Mouse (Mus musculus) mouse embryonic stem cell (cell line): ENCODE data around the gene Cdr2.
"Not testable (repeated sequence)": the region's sequence is repeated elsewhere in the genome, so short reads cannot be mapped to it uniquely, and the experiment has no call there.

ENCODE experiments used
- in situ Hi-C, 2 experiments: fragments of 300-500 bp; cut with MboI; formaldehyde crosslinking; loops; 1 replicate in 1 of 2; 3 replicates in 1 of 2; pipeline ENCODE4 v1.14.3; 2019 to 2020; ENCODE audit warnings: low sequenced_read_pairs in 2 of 2, low pct_unique_long_range_greater_than_20kb in 1 of 2, mixed read lengths in 1 of 2; ENCODE audit not compliant: unreplicated experiment in 1 of 2

Cdr2 gene

DNA sequence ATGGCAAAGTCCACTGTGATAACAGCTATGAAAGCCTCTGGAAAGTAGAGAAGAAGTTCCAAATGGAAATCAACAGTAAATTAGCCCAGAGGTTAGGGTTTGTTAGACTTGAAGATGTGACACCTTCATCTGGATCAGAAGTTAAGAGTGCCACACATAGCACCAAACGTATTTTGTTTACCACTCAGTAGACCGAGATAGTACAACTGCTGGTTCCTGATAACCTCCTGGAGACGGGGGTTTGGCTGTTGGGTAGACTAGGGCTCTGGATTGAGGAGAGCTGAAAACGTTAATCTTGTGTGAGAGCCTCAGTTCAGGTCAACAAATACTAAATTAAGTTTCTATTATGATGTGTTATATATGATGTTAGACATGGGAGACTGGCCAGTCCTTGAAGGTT lies 2.1 kb downstream of the Cdr2 start:
- in situ Hi-C loops: no loop called here

DNA sequence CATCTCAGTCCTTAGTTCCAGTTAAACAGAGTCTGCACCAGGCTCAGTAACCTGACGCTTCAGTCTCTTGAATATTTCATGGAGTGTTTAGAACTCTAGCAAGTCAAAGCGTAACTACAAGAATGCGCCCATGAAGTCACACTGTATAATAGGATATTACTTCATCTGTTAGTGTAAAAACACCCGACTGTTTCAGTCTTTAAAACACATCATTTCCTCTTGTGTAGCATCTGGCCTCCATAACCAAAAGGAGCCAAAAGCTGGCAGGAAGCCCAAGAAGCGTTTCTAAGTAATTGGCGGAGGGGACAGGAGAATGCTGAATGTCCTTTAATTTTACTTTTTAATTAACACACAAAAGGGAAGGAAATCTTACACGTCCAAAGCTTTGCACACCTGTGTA lies 5.0 kb downstream of the Cdr2 start:
- in situ Hi-C loops: no loop called here

DNA sequence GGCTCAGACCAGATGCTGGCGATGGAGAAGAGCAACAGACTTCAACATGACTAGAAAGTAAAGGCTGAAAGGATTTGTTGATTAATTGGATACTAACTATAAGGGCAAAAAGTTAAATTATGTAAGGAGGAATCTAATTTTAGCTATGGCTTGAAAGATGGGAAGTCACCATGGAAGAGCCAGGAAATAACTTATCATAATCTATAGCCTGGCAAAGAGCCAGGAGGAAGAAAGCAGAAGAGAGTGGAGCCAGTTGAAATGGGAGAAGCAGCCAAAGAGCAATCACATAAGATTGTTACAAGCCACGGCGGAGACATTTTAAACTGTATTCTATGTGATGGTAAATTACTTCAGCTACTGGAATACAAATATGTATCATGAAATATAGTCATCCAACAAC lies 8.1 kb downstream of the Cdr2 start:
- in situ Hi-C loops: no loop called here

DNA sequence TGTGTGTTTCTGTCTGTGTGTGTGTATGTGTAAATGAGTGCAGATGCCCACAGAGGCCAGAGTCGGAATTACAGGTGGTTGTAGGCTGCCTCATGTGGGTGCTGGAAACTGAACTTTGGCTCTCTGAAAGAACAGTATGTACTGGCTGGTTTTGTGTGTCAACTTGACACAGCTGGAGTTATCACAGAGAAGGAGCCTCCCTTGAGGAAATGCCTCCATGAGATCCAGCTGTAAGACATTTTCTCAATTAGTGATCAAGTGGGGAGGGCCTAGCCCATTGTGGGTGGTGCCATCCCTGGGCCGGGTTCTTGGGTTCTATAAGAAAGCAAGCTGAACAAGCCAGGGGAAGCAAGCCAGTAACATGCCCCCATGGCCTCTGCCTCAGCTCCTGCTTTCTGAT lies 9.6 kb downstream of the Cdr2 start:
- in situ Hi-C loops: not testable (repeated sequence)

DNA sequence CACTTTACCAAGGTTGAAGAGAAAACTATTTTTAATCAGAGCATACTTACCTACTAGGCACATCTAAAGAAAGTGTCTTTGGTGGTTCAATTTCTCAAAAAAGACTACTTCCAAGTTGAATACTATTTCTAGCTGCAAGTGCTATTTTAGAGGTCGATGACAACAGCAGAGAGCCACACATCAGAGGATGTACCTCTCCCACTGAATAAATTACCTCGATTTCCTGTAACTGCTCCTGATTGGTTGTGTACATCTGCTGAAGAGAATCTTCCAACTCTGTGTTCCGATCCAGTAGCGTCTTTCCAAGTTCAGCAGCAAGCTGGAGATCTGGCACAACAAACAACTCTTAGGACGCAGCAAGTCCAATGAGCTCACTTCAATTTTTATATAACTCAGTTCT lies 12.0 kb downstream of the Cdr2 start:
- in situ Hi-C loops: no loop called here

DNA sequence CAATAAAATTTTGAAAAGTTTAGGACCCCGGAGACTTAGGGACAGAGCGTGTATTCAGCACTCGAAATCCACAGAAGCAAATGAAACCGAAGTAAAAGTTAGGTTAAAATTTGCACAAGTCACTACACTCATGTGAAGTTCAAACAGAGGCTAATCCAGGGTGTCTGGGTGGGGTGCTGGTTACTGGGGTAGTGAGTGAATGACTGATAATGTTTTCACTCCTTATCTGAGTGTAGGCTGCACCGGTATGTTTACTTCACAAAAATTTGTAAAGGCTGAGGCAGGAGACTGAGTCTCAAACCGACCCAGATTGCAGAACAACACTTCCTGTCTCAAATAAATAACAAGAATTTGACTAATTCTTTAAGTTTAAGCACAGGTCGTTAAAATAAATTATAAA lies 12.9 kb downstream of the Cdr2 start:
- in situ Hi-C loops: no loop called here

DNA sequence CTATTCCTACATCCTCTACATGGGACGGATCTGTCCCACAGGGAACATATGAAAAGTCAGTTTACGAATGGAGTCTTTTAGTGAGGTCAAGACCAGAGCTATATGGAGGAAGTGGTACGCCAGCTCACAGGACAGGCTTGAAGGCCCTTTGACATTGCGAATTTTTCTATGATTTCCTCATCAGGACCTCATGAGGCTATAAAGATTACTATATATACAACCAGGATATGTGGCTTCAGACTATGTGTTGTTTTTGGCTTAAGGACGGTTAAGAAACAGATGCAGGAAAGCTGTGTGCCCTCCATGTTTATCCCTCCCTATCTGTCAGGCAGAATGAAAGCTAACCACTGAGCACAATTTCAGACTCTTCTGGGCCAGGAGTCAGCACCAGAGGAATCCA lies 19.0 kb downstream of the Cdr2 start:
- in situ Hi-C loops: no loop called here

DNA sequence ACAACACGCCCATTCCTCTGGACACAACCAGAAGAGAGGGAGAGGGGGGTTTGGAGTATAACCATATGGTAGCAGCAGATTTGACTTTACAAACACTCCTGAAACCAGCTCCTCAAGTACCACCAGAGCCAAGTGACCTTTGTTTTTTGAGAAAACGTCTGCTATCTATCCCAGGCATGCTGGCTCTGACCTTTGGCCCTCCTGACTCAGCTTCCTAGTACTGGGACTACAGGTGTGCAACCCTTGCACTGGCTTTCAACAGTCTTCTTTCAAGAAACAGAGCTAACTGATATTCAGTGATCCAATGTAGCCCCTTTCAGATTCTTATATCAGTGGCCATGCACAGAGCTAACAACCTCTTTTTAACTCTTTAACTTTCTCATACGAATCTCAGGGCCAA lies 20.2 kb downstream of the Cdr2 start:
- in situ Hi-C loops: no loop called here

DNA sequence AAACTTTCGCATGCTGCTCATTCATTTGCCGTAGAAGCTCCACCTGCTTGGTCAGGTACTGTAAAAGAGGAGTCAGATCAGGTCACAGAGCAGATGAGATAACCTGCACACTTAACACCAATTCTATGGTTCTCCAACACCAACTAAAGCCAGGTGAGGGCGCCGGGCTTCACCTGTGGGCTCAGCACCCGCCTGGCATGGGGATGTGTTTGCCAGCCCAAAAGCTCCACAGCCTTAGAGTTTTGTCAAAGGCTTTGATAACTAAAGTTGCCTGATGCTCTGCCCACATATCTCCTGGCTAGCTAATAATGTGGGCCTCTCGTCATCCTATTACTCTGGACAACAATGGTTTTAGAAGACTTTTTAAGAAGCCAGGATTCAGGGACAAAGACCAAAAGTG lies 21.5 kb downstream of the Cdr2 start:
- in situ Hi-C loops: no loop called here

DNA sequence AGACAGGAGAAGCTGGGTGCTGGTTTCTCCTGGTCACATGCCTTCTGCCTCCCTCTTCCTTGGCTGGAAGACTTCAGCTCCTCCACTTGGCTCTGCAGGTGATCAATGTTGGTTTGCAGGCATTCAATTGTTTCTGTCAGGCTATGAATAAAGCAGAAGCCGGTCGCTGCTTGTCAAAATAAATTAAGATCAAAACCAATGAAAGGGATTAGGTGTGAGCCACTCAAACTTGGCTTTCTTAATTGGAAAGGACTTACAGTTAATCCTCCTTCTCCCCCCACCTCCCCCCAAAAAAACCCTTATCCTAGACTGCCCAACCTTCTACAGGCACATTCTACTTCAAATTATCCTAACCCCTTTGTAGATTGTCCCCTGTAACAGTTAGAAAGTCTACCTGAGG lies 22.0 kb downstream of the Cdr2 start:
- in situ Hi-C loops: no loop called here

DNA sequence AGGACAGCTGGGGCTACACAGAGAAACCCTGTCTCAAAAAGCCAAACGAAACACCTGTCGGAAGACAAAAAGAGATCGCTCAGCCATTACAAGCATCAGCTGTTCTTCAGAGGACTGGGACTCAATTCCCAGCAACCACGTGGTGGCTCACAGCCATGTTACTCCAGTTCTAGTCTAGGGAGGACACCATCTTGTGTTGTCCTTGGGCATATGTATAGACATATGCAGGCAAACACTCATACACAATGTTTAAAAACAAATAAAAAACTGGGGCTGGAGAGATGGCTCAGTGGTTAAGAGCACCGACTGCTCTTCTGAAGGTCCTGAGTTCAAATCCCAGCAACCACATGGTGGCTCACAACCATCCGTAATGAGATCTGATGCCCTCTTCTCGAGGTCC lies 28.5 kb downstream of the Cdr2 start:
- in situ Hi-C loops: not testable (repeated sequence)

DNA sequence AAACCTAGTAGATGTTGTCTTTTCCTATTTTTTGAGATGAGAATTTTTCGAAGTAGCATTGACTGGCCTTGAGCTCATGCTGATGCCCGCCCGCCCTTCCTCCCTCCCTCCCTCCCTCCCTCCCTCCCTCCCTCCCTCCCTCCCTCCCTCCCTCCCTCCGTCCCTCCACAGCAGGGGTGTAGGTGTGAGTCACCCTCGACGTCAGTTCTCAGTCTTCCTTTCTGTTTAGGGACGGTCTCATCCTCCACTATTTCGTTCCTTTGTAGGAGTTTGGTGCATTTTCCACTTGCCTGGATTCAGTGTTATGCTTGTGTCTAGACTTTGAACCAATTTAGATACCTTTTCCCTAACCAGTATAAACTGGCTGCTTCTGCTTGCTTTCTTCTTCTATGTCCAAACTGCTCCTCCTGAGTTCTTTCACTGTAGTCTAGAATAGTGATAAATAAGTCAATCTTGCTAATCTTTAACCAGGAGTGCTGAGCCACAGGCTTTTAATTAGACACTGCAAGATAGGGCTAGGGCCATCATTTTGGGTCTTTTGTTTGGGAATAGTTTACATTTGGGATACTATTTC lies 38.1 kb downstream of the Cdr2 start:
- in situ Hi-C loops: no loop called here

DNA sequence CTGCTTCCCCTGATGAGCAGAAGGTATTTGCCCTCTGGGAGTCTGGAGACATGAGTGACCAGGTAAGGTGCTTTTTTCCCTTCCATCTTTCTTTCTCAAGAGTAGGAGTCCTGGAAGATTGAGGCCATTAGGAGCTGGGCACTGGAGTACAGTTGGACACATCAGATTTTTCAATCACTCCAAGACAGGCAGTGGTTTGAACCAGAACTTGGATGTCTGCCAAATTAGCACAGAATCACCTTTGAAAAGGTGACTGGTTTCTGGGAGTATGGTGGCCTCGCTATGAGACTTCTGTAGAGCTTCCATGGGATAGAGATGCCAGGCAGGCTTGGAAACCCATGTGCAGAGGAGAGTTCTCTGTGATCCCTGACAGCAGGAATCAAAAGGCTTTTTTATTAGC lies 39.6 kb downstream of the Cdr2 start:
- in situ Hi-C loops: no loop called here

DNA sequence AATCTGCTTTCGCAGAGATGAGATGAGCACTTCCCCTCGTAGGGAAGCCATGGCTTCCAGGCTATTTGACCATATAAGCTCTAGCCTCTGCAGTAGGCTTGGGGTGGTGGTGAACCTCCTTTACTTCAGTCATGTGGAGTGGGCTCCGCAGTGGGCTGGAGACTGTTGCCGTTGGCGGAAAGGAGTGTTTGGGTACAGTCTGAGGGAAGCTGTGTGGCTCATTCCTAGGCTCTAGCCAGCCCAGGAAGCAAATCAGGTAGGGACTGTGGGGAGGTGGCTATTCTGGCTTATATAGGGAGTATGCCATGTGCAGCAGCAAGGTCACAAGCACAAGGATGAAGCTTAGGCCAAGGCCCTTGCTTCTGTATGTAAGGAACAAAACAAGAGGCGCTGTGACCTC lies 40.9 kb downstream of the Cdr2 start:
- in situ Hi-C loops: no loop called here

DNA sequence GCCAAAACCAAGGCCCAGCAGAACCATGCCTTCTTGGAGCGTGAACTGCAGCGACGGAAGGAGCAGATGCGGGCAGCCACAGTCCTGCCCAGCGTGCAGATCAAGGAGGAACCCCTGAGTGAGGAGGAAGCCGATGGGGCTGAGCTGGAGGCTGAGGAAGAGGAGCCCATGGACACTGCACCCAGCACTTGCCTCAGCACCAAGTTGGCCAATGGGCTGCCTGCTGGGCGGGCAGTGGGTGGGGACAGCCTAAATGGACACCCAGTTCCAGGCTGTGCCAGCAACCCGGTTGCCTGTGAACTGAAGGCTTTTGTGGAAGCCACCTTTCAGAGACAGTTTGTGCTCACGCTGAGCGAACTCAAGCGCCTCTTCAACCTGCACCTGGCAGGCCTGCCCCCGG lies 41.8 kb downstream of the Cdr2 start:
- in situ Hi-C loops: no loop called here

DNA sequence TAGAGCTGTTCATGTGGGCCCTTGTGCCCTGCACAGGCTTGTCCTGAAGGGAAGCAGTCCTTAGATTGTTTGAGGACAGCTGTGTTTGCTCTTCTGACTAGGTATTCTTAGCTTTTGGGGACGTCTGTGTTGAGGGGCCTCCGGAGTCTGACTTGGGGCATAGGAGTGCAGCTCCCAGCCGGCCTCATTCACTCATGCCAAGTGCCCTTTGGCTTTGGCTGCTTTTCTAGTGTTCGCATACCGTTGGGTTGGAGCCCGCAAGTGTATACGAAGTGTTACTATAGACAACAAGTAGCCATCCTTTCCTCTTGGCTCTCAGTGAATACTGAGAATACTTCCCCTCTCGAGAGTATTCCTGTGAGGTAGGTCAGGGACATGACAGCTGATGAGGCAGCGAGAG lies 43.9 kb downstream of the Cdr2 start:
- in situ Hi-C loops: no loop called here

DNA sequence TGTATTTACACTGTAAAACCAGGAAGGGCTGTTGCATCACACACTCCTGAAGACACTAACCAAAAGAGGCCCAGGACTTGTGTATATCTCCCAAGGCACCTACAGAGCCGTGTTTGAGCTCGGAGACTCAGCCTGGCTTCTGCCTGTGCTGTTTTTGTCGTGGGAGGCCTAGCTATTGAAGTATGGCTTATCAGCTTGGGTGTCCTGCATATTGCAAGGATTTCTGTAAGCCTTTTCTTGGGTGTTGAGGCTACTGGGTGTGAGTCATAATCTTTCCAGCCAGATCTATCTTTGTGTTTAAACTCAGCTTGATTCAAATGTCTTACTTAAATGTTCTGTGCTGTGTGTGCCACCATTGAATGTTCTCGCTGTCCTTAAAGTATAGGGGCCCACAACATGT lies 45.6 kb downstream of the Cdr2 start:
- in situ Hi-C loops: no loop called here

DNA sequence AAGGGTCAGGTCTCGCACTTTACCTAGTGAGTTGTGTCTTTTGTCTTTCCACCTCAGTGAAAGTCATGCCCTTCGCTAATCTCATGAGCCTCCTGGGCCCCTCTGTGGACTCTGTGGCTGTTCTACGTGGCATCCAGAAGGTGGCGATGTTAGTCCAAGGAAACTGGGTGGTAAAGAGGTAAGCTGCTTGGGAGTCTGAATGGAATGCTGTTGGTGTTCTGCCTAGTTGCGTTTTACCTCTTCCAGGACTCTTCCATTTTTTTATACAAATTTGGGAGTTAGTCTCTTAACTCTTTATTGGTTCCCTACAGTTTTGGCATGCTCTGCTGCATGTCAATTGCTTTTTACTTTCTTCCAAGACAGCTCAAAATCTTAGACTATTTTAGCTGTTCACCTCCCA lies 47.4 kb downstream of the Cdr2 start:
- in situ Hi-C loops: no loop called here

DNA sequence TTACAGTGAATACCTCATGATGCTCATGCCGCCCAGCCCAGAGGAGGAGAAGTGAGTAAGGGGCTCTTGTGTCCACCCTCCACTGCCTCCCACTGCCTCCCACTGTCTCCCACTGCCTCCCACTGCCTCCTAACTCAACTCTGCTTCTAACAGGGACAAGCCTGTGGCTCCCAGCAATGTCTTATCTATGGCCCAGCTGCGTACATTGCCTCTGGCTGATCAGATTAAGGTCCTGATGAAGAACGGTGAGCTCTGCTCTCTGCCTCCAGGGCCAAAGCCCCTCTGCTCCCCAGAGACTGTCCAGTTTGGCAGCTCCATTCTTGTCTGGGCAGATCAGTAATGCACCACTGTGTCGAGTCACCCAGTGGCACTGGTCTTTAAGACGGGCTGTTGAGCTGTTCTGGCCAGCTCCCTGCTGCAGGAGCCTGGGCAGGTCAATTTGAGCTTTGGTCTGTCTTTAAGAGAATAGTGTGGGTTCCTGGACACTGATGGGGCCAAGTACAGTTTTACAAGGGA lies 48.4 kb downstream of the Cdr2 start:
- in situ Hi-C loops: no loop called here

DNA sequence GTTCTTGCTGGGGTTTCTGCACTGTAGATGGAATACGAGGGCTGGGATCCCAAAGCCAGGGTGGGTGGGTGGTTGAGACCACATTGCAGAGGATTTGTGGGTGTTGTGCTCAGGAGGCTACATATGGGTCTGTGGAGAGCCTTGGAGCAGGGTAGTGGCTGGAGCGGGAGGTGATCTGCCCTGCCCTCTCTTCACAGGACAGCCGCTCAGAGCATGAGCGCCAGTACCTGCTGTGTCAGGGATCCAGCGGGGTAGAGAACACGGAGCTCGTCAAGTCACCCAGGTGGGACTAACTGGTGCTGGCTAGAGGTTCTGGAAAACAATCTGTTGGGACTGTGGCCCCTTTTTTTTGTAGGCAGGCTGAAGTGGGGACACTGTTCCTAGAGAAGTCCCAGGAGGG lies 49.0 kb downstream of the Cdr2 start:
- in situ Hi-C loops: no loop called here

DNA sequence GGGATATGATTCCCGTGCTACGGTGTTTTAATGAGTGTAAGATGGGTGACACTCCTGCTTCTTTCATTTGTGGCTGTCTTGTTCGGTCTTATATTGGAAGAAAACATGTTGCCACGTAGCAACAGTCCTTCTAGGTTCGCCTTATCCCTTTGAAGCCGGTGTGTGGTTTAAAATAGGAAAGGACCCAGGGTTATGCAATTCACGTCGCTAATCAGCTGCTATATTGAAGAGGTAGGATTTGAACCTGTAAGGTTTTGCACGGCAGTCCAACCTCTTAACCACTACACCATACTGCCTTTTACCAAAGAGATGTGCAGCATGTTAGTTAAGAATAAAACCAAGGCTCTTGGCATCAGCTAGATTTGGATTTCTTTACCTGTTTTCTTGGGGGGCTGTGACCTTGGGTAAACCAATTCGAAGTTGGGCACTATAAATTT lies 63.6 kb downstream of the Cdr2 start:
- in situ Hi-C loops: loop anchor here in 1 of 2 experiments (10.0 kb wide), 1 partner anchor 244 kb away; the partner anchor contains the start of genes Mosmo and Pdzd9
